Mouse (Mus musculus) CH12.LX (cell line): Measurements from ENCODE around the gene Gxylt1. TPM values are rescaled to one million over a fixed set of nuclear protein-coding genes. Genes with fewer than 3 reads are reported as not detected.

Source experiments
- DNase-seq: peaks from one replicate; pipeline ENCODE4 v3.0.0-alpha.2; 2013; ENCODE audit errors: extremely low read depth
- H3K27ac ChIP-seq: 2 replicates; pipeline ENCODE4 v1.5.1; 2012; ENCODE audit warnings: low read depth, mild to moderate bottlenecking, control low read depth, moderate library complexity; ENCODE audit not compliant: insufficient read depth
- H3K27me3 ChIP-seq: replicated peaks from 2 replicates; pipeline ENCODE3; 2012; ENCODE audit warnings: inconsistent platforms
- H3K36me3 ChIP-seq, 2 experiments: replicated peaks in 1 of 2; 2 replicates each; pipeline versions ENCODE3 to v1.6.1; 2012; ENCODE audit warnings: inconsistent platforms in 1 of 2, low read length in 1 of 2, mild to moderate bottlenecking in 1 of 2, mixed read lengths in 1 of 2, moderate library complexity in 1 of 2; ENCODE audit not compliant: control insufficient read depth in 1 of 2, insufficient read depth in 1 of 2
- H3K4me1 ChIP-seq, 2 experiments: 2 replicates each; pipeline ENCODE4 v1.6.1; 2012; ENCODE audit warnings: inconsistent platforms in 1 of 2, moderate library complexity in 1 of 2; ENCODE audit not compliant: insufficient read depth in 2 of 2, control insufficient read depth in 1 of 2
- H3K4me2 ChIP-seq: 2 replicates; pipeline ENCODE4 v1.6.1; 2012; ENCODE audit warnings: low read depth, mild to moderate bottlenecking, control low read depth; ENCODE audit not compliant: poor library complexity, insufficient read depth, severe bottlenecking
- H3K4me3 ChIP-seq, 3 experiments: fragments of 150-350 bp in 1 of 3; sonication (generic) in 1 of 3; replicated peaks in 1 of 3; 2 replicates each; pipeline versions ENCODE3 to v1.5.1; 2011 to 2012; ENCODE audit warnings: low read depth in 2 of 3, low read length in 2 of 3, mild to moderate bottlenecking in 2 of 3, moderate library complexity in 2 of 3, control low read depth in 1 of 3, improper control_type of control experiment in 1 of 3, inconsistent platforms in 1 of 3, mixed read lengths in 1 of 3; ENCODE audit not compliant: poor library complexity in 1 of 3
- H3K79me2 ChIP-seq: replicated peaks from 2 replicates; pipeline ENCODE4 v1.6.1; 2012; ENCODE audit warnings: mild to moderate bottlenecking, moderate library complexity; ENCODE audit not compliant: control insufficient read depth, poor library complexity, insufficient read depth, severe bottlenecking; ENCODE audit errors: extremely low read depth
- H3K9ac ChIP-seq: 2 replicates; pipeline ENCODE4 v1.6.1; 2012; ENCODE audit warnings: low read depth, mild to moderate bottlenecking, control low read depth, moderate library complexity; ENCODE audit not compliant: insufficient read depth
- H3K9me3 ChIP-seq: replicated peaks from 2 replicates; pipeline ENCODE3; 2012; ENCODE audit warnings: low read length, inconsistent platforms, mixed read lengths
- BHLHE40 ChIP-seq: IDR thresholded peaks from 2 replicates; pipeline ENCODE4 v1.6.1; 2011; ENCODE audit warnings: mild to moderate bottlenecking, low read depth, low read length, improper control_type of control experiment
- CHD1 ChIP-seq: IDR thresholded peaks from 2 replicates; pipeline ENCODE4 v1.6.1; 2012; ENCODE audit warnings: low read depth, low read length, improper control_type of control experiment, inconsistent platforms
- CHD2 ChIP-seq: IDR thresholded peaks from 2 replicates; pipeline ENCODE4 v1.6.1; 2011; ENCODE audit warnings: low read length, improper control_type of control experiment
- CTCF ChIP-seq, 2 experiments: IDR thresholded peaks in 1 of 2; conservative IDR thresholded peaks in 1 of 2; 2 replicates each; pipeline ENCODE4 v1.5.1; 2011 to 2012; ENCODE audit warnings: low read depth in 2 of 2, low read length in 2 of 2, improper control_type of control experiment in 1 of 2, inconsistent platforms in 1 of 2, mild to moderate bottlenecking in 1 of 2, moderate library complexity in 1 of 2
- ELF1 ChIP-seq: IDR thresholded peaks from 2 replicates; pipeline ENCODE4 v1.6.1; 2014; ENCODE audit warnings: low read depth, mild to moderate bottlenecking, inconsistent platforms, low read length, improper control_type of control experiment
- EP300 ChIP-seq: IDR thresholded peaks from 2 replicates; pipeline ENCODE4 v1.6.1; 2011; ENCODE audit warnings: low read length, improper control_type of control experiment
- ETS1 ChIP-seq: conservative IDR thresholded peaks from 2 replicates; pipeline ENCODE4 v1.6.1; 2012; ENCODE audit warnings: low read depth, mild to moderate bottlenecking, inconsistent platforms, low read length, improper control_type of control experiment, moderate library complexity
- GABPA ChIP-seq: IDR thresholded peaks from 2 replicates; pipeline ENCODE4 v1.6.1; 2012; ENCODE audit warnings: low read depth, low read length, improper control_type of control experiment, inconsistent platforms; ENCODE audit not compliant: insufficient replicate concordance
- IRF4 ChIP-seq: IDR thresholded peaks from 2 replicates; pipeline ENCODE4 v1.6.1; 2014; ENCODE audit warnings: low read depth, mild to moderate bottlenecking, inconsistent platforms, low read length, improper control_type of control experiment
- JUND ChIP-seq: conservative IDR thresholded peaks from 2 replicates; pipeline ENCODE4 v1.6.1; 2011; ENCODE audit warnings: low read depth, low read length, improper control_type of control experiment
- KAT2A ChIP-seq: IDR thresholded peaks from 2 replicates; pipeline ENCODE4 v1.6.1; 2012; ENCODE audit warnings: low read length, improper control_type of control experiment, inconsistent platforms; ENCODE audit not compliant: insufficient replicate concordance
- MAFK ChIP-seq: IDR thresholded peaks from 2 replicates; pipeline ENCODE4 v1.6.1; 2011; ENCODE audit warnings: low read length, improper control_type of control experiment; ENCODE audit not compliant: insufficient replicate concordance
- NELFE ChIP-seq: IDR thresholded peaks from 2 replicates; pipeline ENCODE4 v1.6.1; 2011; ENCODE audit warnings: low read depth, low read length, improper control_type of control experiment
- PAX5 ChIP-seq: IDR thresholded peaks from 2 replicates; pipeline ENCODE4 v1.6.1; 2012; ENCODE audit warnings: low read length, inconsistent platforms, mixed read lengths
- RAD21 ChIP-seq: IDR thresholded peaks from 2 replicates; pipeline ENCODE4 v1.6.1; 2011; ENCODE audit warnings: low read depth, mild to moderate bottlenecking, low read length, improper control_type of control experiment, moderate library complexity
- RCOR1 ChIP-seq: conservative IDR thresholded peaks from 2 replicates; pipeline ENCODE4 v1.6.1; 2012; ENCODE audit warnings: low read depth, mild to moderate bottlenecking, inconsistent platforms, low read length, improper control_type of control experiment
- SIN3A ChIP-seq: IDR thresholded peaks from 2 replicates; pipeline ENCODE4 v1.6.1; 2012; ENCODE audit warnings: low read length, improper control_type of control experiment, inconsistent platforms
- SMC3 ChIP-seq: IDR thresholded peaks from 2 replicates; pipeline ENCODE4 v1.6.1; 2011; ENCODE audit warnings: low read depth, low read length, improper control_type of control experiment
- USF1 ChIP-seq: IDR thresholded peaks from 2 replicates; pipeline ENCODE4 v1.6.1; 2014; ENCODE audit warnings: low read depth, mild to moderate bottlenecking, inconsistent platforms, low read length, improper control_type of control experiment
- ZC3H11A ChIP-seq: IDR thresholded peaks from 2 replicates; pipeline ENCODE4 v1.6.1; 2012; ENCODE audit warnings: low read depth, mild to moderate bottlenecking, inconsistent platforms, low read length, improper control_type of control experiment
- ZKSCAN1 ChIP-seq: IDR thresholded peaks from 2 replicates; pipeline ENCODE4 v1.6.1; 2012; ENCODE audit warnings: low read depth, inconsistent platforms, low read length, improper control_type of control experiment, borderline replicate concordance
- dilution Hi-C: fragments of 300-500 bp; cut with MboI; formaldehyde crosslinking; loops from 2 replicates; pipeline ENCODE4 v1.14.3; 2020; ENCODE audit warnings: low sequenced_read_pairs; ENCODE audit not compliant: extremely low pct_unique_long_range_greater_than_20kb, extremely low pct_ligation_motif_present
- in situ Hi-C: fragments of 300-500 bp; cut with MboI; formaldehyde crosslinking; loops from 3 replicates; pipeline ENCODE4 v1.14.3; 2019; ENCODE audit warnings: low sequenced_read_pairs, low pct_ligation_motif_present, low pct_unique_long_range_greater_than_20kb, mixed read lengths
- polyA plus RNA-seq: library from polyadenylated mRNA; unstranded; fragments of >175 nt; gene quantifications from 2 replicates; pipeline ENCODE4 v1.2.1, GENCODE M21; 2012; ENCODE audit warnings: low read depth; ENCODE audit not compliant: insufficient read length
- total RNA-seq, 2 experiments: library from RNA; depleted of rRNA; stranded (reverse); fragments of 300-350 nt in 1 of 2; fragments of >200 nt in 1 of 2; gene quantifications; 2 replicates each; pipeline ENCODE4 v1.2.3; 2012 to 2014

The Gxylt1 gene
- total and polyA plus RNA-seq, 3 experiments: 7.5 to 18.5 (median 9.5) TPM

DNA sequence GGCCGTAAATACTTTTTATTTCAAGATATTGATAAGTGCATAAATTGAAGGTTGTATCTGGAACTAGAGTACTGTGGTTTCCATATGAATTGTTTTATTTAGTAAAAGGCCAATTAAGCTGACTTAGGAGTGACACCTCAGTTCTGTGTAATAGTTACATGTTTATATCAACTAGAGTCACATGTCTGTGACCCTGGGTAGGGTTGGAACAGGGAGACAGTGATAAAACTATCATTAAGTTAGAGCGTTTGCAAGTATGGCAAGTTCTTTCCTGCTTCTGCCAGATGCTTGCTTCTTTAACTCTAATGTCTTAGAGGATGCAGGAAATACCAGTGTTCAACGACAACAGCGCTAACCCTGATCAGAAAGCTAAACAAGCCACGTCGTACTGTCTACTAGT is 9.3 kb upstream of the Gxylt1 start:
- dilution Hi-C loops: no loop called here
- Histone ChIP-seq H3K9me3 (no peaks in the 10 kb centered on the region), H3K27me3 (no peaks in the 10 kb centered on the region), H3K4me2 (no peak overlapping the region), H3K4me1 (peaks cover 8 to 34% of the 10 kb centered on the region in 2 experiments), H3K4me3 (no peak overlapping the region), H3K27ac (no peak overlapping the region), H3K79me2 (no peaks in the 10 kb centered on the region), H3K9ac (no peak overlapping the region), H3K36me3 (peaks cover 20 to 69% of the 10 kb centered on the region in 2 experiments)
- in situ Hi-C loops: no loop called here
- no peak for TF ChIP-seq MAFK
- TF ChIP-seq SIN3A: no peak
- TF ChIP-seq CHD1: no peak
- TF ChIP-seq ZKSCAN1: no peak
- no peak for TF ChIP-seq USF1
- no peak for TF ChIP-seq RCOR1
- TF ChIP-seq ELF1: no peak
- TF ChIP-seq ZC3H11A: no peak
- DNase-seq: no peak

DNA sequence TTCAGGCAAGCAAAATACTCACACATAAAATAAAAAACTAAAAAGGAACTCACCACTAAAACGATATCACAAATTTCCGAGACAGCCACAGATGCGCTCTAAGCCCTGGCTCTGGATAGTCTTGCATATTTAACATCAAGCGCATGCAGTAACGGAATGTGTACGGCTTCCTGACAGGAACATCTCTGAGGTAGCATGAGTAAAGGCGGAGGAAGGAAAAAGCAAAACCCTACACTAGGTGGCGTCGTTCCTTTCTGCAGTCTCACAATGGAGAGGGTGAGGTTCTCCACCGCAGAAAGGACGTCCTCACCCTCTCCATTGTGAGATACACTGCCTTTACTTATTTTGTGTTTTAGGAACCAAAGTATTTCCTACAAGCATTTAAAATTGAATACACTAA is 8.4 kb upstream of the Gxylt1 start:
- no peaks in the 10 kb centered on the region for H3K27me3 ChIP-seq
- TF ChIP-seq PAX5 (no peak), SMC3 (peak; percentile 35), SIN3A (no peak), ETS1 (no peak), EP300 (no peak), NELFE (no peak), BHLHE40 (no peak), GABPA (no peak), MAFK (no peak), RAD21 (peak; percentile 10), RCOR1 (no peak), CTCF (conservative IDR thresholded peaks at IDR 0.05 in 1 of 2, IDR thresholded peaks at IDR 0.05 in 1 of 2; ENCODE audit: low read depth in 2 of 2, low read length in 2 of 2) (peak in 1 of 2 experiments; percentile 50; a peak in 2 of 4 replicates), JUND (no peak), IRF4 (no peak), ZKSCAN1 (no peak), CHD1 (no peak), CHD2 (no peak), ZC3H11A (no peak), KAT2A (no peak)
- H3K9me3 ChIP-seq: no peaks in the 10 kb centered on the region
- H3K79me2 ChIP-seq: no peaks in the 10 kb centered on the region
- dilution Hi-C loops: no loop called here
- DNase-seq: peak; percentile 21
- peaks cover 20 to 69% of the 10 kb centered on the region in 2 experiments for H3K36me3 ChIP-seq
- H3K4me3 ChIP-seq: no peak overlapping the region
- peaks cover 5 to 26% of the 10 kb centered on the region in 2 experiments for H3K4me1 ChIP-seq
- H3K4me2 ChIP-seq: no peak overlapping the region
- H3K9ac ChIP-seq: no peak overlapping the region
- no peak overlapping the region for H3K27ac ChIP-seq
- in situ Hi-C loops: no loop called here
